Mouse (Mus musculus): ENCODE data around the gene Mapk1. TPM values are rescaled to one million over a fixed set of nuclear protein-coding genes. Genes with fewer than 3 reads are reported as not detected.

The Mapk1 gene
- polyA plus RNA-seq, 1 experiment from 2014 or later, result 88.6 TPM

- H3K27ac ChIP-seq (ENCODE audit: low read depth, low read length), result no peak overlapping the region
- no peaks in the 10 kb centered on the region for H3K9me3 ChIP-seq (ENCODE audit: control insufficient read depth)
- H3K9ac ChIP-seq (ENCODE audit: low read depth, low read length), result no peak overlapping the region
- no peak overlapping the region for H3K4me2 ChIP-seq (replicated peaks; ENCODE audit: low read depth)
- WGBS, result 90% methylated on average over 4 of the region's 4 CpGs
- H3K4me3 ChIP-seq (ENCODE audit: low read depth, low read length), result no peak overlapping the region
- no peak for TF ChIP-seq CTCF (IDR thresholded peaks at IDR 0.05; ENCODE audit: low read depth)
- no peak for ATAC-seq
- H3K4me1 ChIP-seq (replicated peaks; ENCODE audit: control insufficient read depth, insufficient read depth, low read length), result no peaks in the 10 kb centered on the region
- H3K27me3 ChIP-seq (replicated peaks; ENCODE audit: control insufficient read depth, insufficient read depth, low read length), result no peaks in the 10 kb centered on the region
- H3K36me3 ChIP-seq (ENCODE audit: control insufficient read depth, insufficient read depth), result peaks cover 54% of the 10 kb centered on the region
These were observed 47.0 kb downstream of the Mapk1 start for GRCm38 (mm10) chr16:17029971-17030695.

- Histone ChIP-seq H3K27ac (ENCODE audit: low read depth, low read length) (no peak overlapping the region), H3K36me3 (ENCODE audit: control insufficient read depth, insufficient read depth) (peaks cover 63% of the 10 kb centered on the region), H3K4me1 (replicated peaks; ENCODE audit: control insufficient read depth, insufficient read depth, low read length) (no peaks in the 10 kb centered on the region), H3K9ac (ENCODE audit: low read depth, low read length) (no peak overlapping the region), H3K4me2 (replicated peaks; ENCODE audit: low read depth) (no peak overlapping the region), H3K9me3 (ENCODE audit: control insufficient read depth) (no peaks in the 10 kb centered on the region), H3K4me3 (ENCODE audit: low read depth, low read length) (no peak overlapping the region), H3K27me3 (replicated peaks; ENCODE audit: control insufficient read depth, insufficient read depth, low read length) (no peaks in the 10 kb centered on the region)
- no peak for ATAC-seq
- no peak for TF ChIP-seq CTCF (IDR thresholded peaks at IDR 0.05; ENCODE audit: low read depth)
- WGBS, result 90% methylated on average over 2 of the region's 2 CpGs
These were observed 50.6 kb downstream of the Mapk1 start for GRCm38 (mm10) chr16:17033754-17034153.

GRCm38 (mm10) chr16:17040716-17041115 is 57.5 kb downstream of the Mapk1 start:
- H3K4me2 ChIP-seq (replicated peaks; ENCODE audit: low read depth), result no peak overlapping the region
- no peaks in the 10 kb centered on the region for H3K9me3 ChIP-seq (ENCODE audit: control insufficient read depth)
- no peak for ATAC-seq
- H3K4me1 ChIP-seq (replicated peaks; ENCODE audit: control insufficient read depth, insufficient read depth, low read length), result no peaks in the 10 kb centered on the region
- WGBS, result 92% methylated on average over 3 of the region's 3 CpGs
- H3K27ac ChIP-seq (ENCODE audit: low read depth, low read length), result no peak overlapping the region
- H3K4me3 ChIP-seq (ENCODE audit: low read depth, low read length), result no peak overlapping the region
- no peaks in the 10 kb centered on the region for H3K27me3 ChIP-seq (replicated peaks; ENCODE audit: control insufficient read depth, insufficient read depth, low read length)
- peaks cover 88% of the 10 kb centered on the region for H3K36me3 ChIP-seq (ENCODE audit: control insufficient read depth, insufficient read depth)
- H3K9ac ChIP-seq (ENCODE audit: low read depth, low read length), result no peak overlapping the region
- no peak for TF ChIP-seq CTCF (IDR thresholded peaks at IDR 0.05; ENCODE audit: low read depth)

- H3K36me3 ChIP-seq (ENCODE audit: control insufficient read depth, insufficient read depth), result peaks cover 84% of the 10 kb centered on the region
- 100% methylated on average over 1 of the region's 1 CpGs for WGBS
These were observed 58.2 kb downstream of the Mapk1 start for GRCm38 (mm10) chr16:17041417-17041816.

GRCm38 (mm10) chr16:17044320-17044719 is 61.1 kb downstream of the Mapk1 start:
- Histone ChIP-seq H3K9me3 (ENCODE audit: control insufficient read depth) (no peaks in the 10 kb centered on the region), H3K27me3 (replicated peaks; ENCODE audit: control insufficient read depth, insufficient read depth, low read length) (no peaks in the 10 kb centered on the region), H3K4me1 (replicated peaks; ENCODE audit: control insufficient read depth, insufficient read depth, low read length) (no peaks in the 10 kb centered on the region), H3K4me2 (replicated peaks; ENCODE audit: low read depth) (no peak overlapping the region), H3K27ac (ENCODE audit: low read depth, low read length) (no peak overlapping the region), H3K36me3 (ENCODE audit: control insufficient read depth, insufficient read depth) (peaks cover 73% of the 10 kb centered on the region), H3K4me3 (ENCODE audit: low read depth, low read length) (no peak overlapping the region), H3K9ac (ENCODE audit: low read depth, low read length) (no peak overlapping the region)
- 80% methylated on average over 3 of the region's 3 CpGs for WGBS
- no peak for ATAC-seq
- no peak for TF ChIP-seq CTCF (IDR thresholded peaks at IDR 0.05; ENCODE audit: low read depth)

More at GRCm38 (mm10) chr16:17041417-17041816, 58.2 kb downstream of the Mapk1 start:
- Histone ChIP-seq H3K4me1 (replicated peaks; ENCODE audit: control insufficient read depth, insufficient read depth, low read length) (no peaks in the 10 kb centered on the region), H3K4me2 (replicated peaks; ENCODE audit: low read depth) (no peak overlapping the region), H3K9me3 (ENCODE audit: control insufficient read depth) (no peaks in the 10 kb centered on the region), H3K9ac (ENCODE audit: low read depth, low read length) (no peak overlapping the region), H3K27me3 (replicated peaks; ENCODE audit: control insufficient read depth, insufficient read depth, low read length) (no peaks in the 10 kb centered on the region), H3K27ac (ENCODE audit: low read depth, low read length) (no peak overlapping the region), H3K4me3 (ENCODE audit: low read depth, low read length) (no peak overlapping the region)
- no peak for TF ChIP-seq CTCF (IDR thresholded peaks at IDR 0.05; ENCODE audit: low read depth)
- ATAC-seq, result no peak

GRCm38 (mm10) chr16:17045287-17045686 is 62.1 kb downstream of the Mapk1 start:
- Histone ChIP-seq H3K9me3 (ENCODE audit: control insufficient read depth) (no peaks in the 10 kb centered on the region), H3K27me3 (replicated peaks; ENCODE audit: control insufficient read depth, insufficient read depth, low read length) (no peaks in the 10 kb centered on the region), H3K4me1 (replicated peaks; ENCODE audit: control insufficient read depth, insufficient read depth, low read length) (no peaks in the 10 kb centered on the region), H3K36me3 (ENCODE audit: control insufficient read depth, insufficient read depth) (peaks cover 75% of the 10 kb centered on the region), H3K4me3 (ENCODE audit: low read depth, low read length) (no peak overlapping the region), H3K27ac (ENCODE audit: low read depth, low read length) (no peak overlapping the region), H3K9ac (ENCODE audit: low read depth, low read length) (no peak overlapping the region), H3K4me2 (replicated peaks; ENCODE audit: low read depth) (no peak overlapping the region)
- ATAC-seq, result no peak
- no peak for TF ChIP-seq CTCF (IDR thresholded peaks at IDR 0.05; ENCODE audit: low read depth)
- WGBS, result 74% methylated on average over 3 of the region's 3 CpGs

Data from intestine, postnatal 0 days (tissue).